Mouse (Mus musculus): Measurements from ENCODE around the gene Guca1b.
"Not testable (repeated sequence)": the region's sequence is repeated elsewhere in the genome, so short reads cannot be mapped to it uniquely, and the experiment has no call there.

The Guca1b gene

DNA sequence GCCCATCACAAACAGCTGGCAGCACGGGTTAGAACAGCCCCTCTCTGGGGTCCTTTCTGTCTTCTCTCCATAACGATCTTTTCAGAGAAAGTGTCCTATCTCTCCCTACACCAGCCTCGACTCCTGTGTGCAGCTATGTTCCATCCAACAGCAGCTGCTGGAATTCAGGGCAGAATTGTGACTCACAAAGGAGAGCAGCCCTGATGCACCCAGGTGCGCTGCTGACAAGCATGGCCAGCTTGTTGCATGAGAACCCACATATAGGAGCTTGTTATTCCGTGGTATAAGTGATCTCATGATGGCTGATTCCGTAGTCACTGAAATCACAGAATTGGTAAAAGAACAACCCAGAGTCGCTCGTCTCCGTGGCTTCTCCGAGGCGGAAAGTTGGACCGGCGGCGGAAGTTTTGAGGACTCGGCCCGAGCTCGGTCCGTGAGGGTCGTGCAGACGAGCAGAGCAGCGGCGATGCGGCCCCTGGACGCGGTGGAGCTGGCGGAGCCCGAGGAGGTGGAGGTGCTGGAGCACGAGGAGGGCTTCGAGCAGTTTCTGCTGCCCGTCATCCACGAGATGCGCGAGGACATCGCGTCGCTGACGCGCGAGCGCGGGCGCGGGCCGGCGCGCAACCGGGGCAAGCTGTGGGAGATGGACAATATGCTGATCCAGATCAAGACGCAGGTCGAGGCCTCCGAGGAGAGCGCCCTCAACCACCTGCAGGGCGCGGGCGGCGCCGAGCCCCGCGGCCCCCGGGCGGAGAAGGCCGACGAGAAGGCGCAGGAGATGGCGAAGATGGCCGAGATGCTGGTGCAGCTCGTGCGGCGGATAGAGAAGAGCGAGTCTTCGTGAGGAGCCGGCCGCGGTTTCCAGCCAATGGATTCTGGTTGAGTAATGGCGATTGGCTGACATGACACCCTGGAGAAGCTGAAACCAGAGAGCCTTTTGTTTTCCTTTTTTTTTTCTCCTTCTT lies 25.0 kb downstream of the Guca1b start:
- peak; percentile 19 for DNase-seq (ENCODE audit: low spot score)

- DNase-seq (ENCODE audit: low spot score): no peak
Observed at GRCm38 (mm10) chr17:47420195-47420594, 35.0 kb downstream of the Guca1b start.

DNA sequence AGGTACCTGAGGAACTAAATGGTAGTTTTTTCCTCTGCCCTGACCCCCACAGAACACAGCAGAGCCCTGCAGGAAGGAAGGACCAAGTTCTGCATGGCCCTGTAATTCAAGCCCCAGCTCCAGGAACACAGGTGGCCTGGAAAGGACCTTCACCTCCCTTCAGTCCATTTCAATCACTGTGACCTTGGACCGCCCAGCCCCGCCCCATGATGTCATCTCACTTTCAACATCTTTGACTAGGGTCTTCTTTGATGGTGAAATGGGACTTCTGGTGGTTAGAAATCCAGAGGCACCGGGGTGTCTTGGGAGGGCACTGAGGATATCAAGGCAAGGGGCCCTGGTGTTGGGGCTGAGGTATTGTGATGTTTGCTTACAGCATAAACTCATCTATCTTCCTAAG lies 36.4 kb downstream of the Guca1b start:
- DNase-seq (ENCODE audit: low spot score): no peak

- DNase-seq (ENCODE audit: low spot score): not testable (repeated sequence)
Observed at GRCm38 (mm10) chr17:47422616-47423015, 37.4 kb downstream of the Guca1b start.

DNA sequence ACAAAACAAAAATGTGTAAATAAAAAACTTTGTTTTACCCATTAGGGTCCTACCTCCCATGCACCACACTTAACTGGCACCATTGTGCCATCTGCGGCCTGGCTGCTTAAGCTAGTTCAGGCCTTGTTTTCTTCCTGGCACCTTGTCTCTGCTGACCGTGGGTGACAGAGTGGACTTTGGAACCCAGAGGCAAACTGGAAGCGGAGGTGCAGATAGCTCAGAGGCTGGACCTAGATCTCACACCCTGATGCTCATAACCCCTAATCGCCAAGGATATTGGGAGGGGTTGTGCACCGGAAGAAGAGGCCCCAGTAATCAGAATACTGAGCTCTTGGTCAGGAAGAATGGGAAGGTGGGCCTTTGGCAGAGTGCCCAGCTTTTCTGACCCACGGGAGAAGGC lies 39.0 kb downstream of the Guca1b start:
- no peak for DNase-seq (ENCODE audit: low spot score)

- DNase-seq (ENCODE audit: low spot score): no peak
Observed at GRCm38 (mm10) chr17:47427316-47427715, 42.1 kb downstream of the Guca1b start.

GRCm38 (mm10) chr17:47428831-47429304 lies 43.7 kb downstream of the Guca1b start:
- DNase-seq (ENCODE audit: low spot score): no peak

GRCm38 (mm10) chr17:47430815-47431214 lies 45.6 kb downstream of the Guca1b start:
- no peak for DNase-seq (ENCODE audit: low spot score)

DNA sequence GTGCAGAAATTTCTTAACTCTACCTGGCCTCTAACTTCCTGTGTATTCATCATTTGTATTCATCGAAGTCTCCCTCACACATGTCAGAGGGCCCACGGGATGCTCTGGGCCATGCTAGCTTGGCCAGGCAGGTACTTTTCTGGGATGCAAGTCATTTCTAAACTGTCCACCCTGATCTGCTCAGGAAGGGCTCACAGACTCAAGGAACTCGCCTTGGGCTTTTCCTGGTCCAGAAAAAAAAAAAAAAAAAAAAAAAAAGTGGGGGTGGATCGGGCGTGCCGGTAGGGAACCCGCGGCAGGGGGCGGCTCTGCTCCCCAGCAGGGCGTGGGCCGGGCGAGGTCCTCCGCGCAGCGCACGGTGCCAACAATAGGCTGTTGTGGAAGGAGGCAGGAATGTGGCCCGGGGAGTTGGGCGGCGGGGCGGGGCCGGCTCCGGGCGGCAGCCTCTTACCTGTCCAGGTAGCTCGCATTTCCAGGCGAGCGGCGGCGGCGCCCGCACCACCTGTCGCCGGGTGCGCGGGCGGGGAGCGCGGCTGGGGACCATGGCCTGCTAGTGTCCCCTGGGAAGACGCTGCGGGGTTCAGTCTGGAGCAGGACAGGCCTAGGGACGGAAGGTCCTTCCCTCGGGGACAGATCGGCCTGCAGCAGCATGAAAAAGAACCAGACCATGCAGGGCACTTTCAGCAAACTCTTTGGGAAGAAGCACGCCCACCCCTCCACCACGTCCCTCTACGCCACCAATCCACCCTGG lies 51.1 kb downstream of the Guca1b start, which contains the start of gene AI661453:
AI661453 (plus strand) TSS at position 460 of the 751 bp plus-strand sequence.
- peak; percentile 69 for DNase-seq (ENCODE audit: low spot score)

DNA sequence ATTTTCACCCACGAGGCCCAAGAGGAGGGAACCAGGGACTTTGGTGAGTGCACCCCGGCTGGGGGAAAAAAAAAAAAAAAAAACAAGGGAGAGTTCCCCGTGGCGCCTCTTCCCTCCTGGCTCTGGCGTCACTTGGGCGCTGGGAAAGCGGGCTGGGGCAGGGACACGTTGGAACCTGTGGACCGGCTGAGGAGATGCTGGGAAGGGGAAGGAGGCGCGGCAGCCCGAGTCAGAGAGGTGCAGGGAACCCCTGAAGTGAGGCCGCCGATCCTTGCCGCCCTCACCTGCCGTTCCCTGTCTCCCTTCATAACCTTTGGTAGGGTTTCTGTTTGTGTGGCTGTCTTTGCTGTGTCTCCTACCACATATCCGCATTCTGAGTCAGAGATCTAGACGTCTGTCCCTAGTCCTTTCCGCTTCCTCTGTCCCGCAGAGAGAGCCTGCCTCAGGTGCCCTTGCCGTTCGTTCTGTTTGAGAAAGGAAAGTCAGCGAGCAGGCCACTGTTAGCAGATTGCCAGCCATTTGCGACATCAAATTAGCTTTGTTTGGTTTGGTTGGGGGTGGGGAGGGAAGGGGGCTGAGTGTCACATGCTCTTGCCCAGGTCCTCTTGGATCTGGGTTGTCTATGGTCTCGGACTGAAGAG lies 51.8 kb downstream of the Guca1b start, which contains the start of gene 1700001C19Rik:
1700001C19Rik (minus strand) TSS at position 470 of the 641 bp plus-strand sequence.
- no peak for DNase-seq (ENCODE audit: low spot score)

DNA sequence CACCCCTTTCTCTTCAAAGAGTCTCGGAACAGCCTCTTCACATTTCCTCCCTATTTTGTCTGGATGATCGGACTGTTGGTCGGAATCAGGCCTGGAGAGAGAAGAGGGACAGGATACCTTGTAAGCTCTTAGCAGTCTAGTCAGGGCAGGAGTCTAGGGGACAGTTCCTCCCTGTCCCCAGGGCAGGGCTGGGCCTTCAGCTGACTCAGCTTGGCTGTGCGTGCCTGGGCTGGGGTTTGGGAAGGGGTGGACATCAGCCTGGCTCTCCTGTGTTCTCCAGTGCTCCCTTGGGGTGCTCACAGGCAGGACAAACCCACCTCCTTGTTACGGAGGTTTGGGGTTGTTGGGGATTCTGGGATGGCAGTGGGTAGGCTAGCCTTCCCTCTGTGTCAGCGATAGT lies 53.4 kb downstream of the Guca1b start:
- no peak for DNase-seq (ENCODE audit: low spot score)

- no peak for DNase-seq (ENCODE audit: low spot score)
Observed at GRCm38 (mm10) chr17:47439396-47440028, 54.3 kb downstream of the Guca1b start.

GRCm38 (mm10) chr17:47440359-47440890 lies 55.2 kb downstream of the Guca1b start:
- no peak for DNase-seq (ENCODE audit: low spot score)

- no peak for DNase-seq (ENCODE audit: low spot score)
Observed at GRCm38 (mm10) chr17:47441296-47442051, 56.3 kb downstream of the Guca1b start.

GRCm38 (mm10) chr17:47442271-47442670 lies 57.1 kb downstream of the Guca1b start:
- no peak for DNase-seq (ENCODE audit: low spot score)
